Mouse (Mus musculus) limb, embryonic 11.5 days (tissue): ENCODE measurements at regions not wholly inside any gene's neighbourhood (a gene's known extent, or its start where the extent isn't known, plus 50 kb on each side); places are given as distances from the start of the nearest gene placed in this dataset.

Source experiments
- ATAC-seq: fragments of 200-750 bp; cut with Nextera tagmentation; 2 replicates; pipeline ENCODE4 v1.8.0; 2017; ENCODE audit warnings: low read depth; ENCODE audit not compliant: insufficient number of reproducible peaks, low FRiP score, low TSS enrichment
- DNase-seq: peaks from one replicate; pipeline ENCODE4 v3.0.0-alpha.2; 2015; ENCODE audit warnings: low spot score
- H3K27ac ChIP-seq: fragments of 300-500 bp; sonication (generic); replicated peaks from 2 replicates; pipeline ENCODE4 v1.5.1; 2014; ENCODE audit warnings: low read depth, mild to moderate bottlenecking, low read length
- H3K27me3 ChIP-seq: fragments of 300-500 bp; sonication (generic); 2 replicates; pipeline ENCODE4 v1.6.1; 2014; ENCODE audit warnings: mild to moderate bottlenecking, low read length, mixed read lengths; ENCODE audit not compliant: control insufficient read depth, insufficient read depth
- H3K36me3 ChIP-seq: fragments of 300-500 bp; sonication (generic); 2 replicates; pipeline ENCODE4 v1.6.1; 2014; ENCODE audit warnings: mild to moderate bottlenecking, low read length, moderate library complexity, mixed read lengths; ENCODE audit not compliant: control insufficient read depth, insufficient read depth
- H3K4me1 ChIP-seq: fragments of 300-500 bp; sonication (generic); 2 replicates; pipeline ENCODE4 v1.6.1; 2014; ENCODE audit warnings: low read length, mixed read lengths; ENCODE audit not compliant: control insufficient read depth, insufficient read depth
- H3K4me2 ChIP-seq: fragments of 300-500 bp; sonication (generic); 2 replicates; pipeline ENCODE4 v1.6.1; 2014; ENCODE audit warnings: low read depth, mild to moderate bottlenecking, moderate library complexity; ENCODE audit not compliant: severe bottlenecking
- H3K4me3 ChIP-seq: fragments of 300-500 bp; sonication (generic); 2 replicates; pipeline ENCODE4 v1.5.1; 2014; ENCODE audit warnings: low read depth, low read length
- H3K9ac ChIP-seq: fragments of 300-500 bp; sonication (generic); 2 replicates; pipeline ENCODE4 v1.6.1; 2014; ENCODE audit warnings: mild to moderate bottlenecking, low read length
- H3K9me3 ChIP-seq: fragments of 300-500 bp; sonication (generic); 2 replicates; pipeline ENCODE4 v1.6.1; 2016; ENCODE audit warnings: low read length; ENCODE audit not compliant: control insufficient read depth
- WGBS: fragments of 180-500 bp; shearing (Covaris S2); extraction: QIAGEN DNeasy Blood & Tissue Kit; methylation state at CpG from one replicate; pipeline ENCODE4 v1.1.7; 2014; 5-methylcytosine and 5-hydroxymethylcytosine counted together

GRCm38 (mm10) chr15:88399989-88400388 is 200.1 kb upstream of the Zdhhc25 start:
- H3K27ac ChIP-seq: no peak overlapping the region
- no peaks in the 10 kb centered on the region for H3K9me3 ChIP-seq
- no peaks in the 10 kb centered on the region for H3K36me3 ChIP-seq
- ATAC-seq (no peak), DNase-seq (no peak)
- H3K4me2 ChIP-seq: no peak overlapping the region
- no peaks in the 10 kb centered on the region for H3K4me1 ChIP-seq
- no peaks in the 10 kb centered on the region for H3K27me3 ChIP-seq
- H3K4me3 ChIP-seq: no peak overlapping the region
- WGBS: 67% methylated on average over 12 of the region's 12 CpGs
- H3K9ac ChIP-seq: no peak overlapping the region

DNA sequence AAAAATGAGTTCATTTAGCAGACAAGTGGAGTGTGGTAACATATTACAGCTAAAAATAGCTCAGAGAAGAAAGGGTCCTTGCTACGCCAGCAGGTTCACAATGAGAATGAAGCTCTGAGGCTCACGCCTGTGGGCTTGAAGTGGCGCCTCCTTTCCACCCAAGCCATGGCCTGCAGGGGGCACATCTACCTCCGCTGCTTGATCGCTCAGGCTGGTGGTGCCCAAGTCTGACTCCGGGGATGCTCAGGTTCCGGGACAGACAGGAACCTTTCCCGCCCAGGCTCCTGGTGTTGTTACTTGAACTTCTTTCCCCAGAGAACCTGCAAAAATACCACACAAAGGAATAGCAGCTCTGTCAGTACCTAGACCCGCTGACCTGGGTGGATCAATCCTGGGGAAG is 199.3 kb upstream of the Zdhhc25 start:
- Histone ChIP-seq H3K9ac (no peak overlapping the region), H3K27me3 (no peaks in the 10 kb centered on the region), H3K4me2 (no peak overlapping the region), H3K36me3 (no peaks in the 10 kb centered on the region), H3K9me3 (no peaks in the 10 kb centered on the region), H3K4me1 (no peaks in the 10 kb centered on the region), H3K4me3 (no peak overlapping the region), H3K27ac (no peak overlapping the region)
- DNase-seq (no peak), ATAC-seq (no peak)
- WGBS: 66% methylated on average over 9 of the region's 9 CpGs

GRCm38 (mm10) chr15:88408461-88409379 is 191.4 kb upstream of the Zdhhc25 start:
- peaks cover 5% of the 10 kb centered on the region; the same call in 1 of the 2 replicates for H3K9me3 ChIP-seq
- H3K27me3 ChIP-seq: no peaks in the 10 kb centered on the region
- ATAC-seq (no peak), DNase-seq (no peak)
- H3K27ac ChIP-seq: no peak overlapping the region
- H3K9ac ChIP-seq: no peak overlapping the region
- H3K4me3 ChIP-seq: no peak overlapping the region
- H3K4me1 ChIP-seq: no peaks in the 10 kb centered on the region
- H3K36me3 ChIP-seq: no peaks in the 10 kb centered on the region
- no peak overlapping the region for H3K4me2 ChIP-seq
- WGBS: 87% methylated on average over 20 of the region's 20 CpGs

DNA sequence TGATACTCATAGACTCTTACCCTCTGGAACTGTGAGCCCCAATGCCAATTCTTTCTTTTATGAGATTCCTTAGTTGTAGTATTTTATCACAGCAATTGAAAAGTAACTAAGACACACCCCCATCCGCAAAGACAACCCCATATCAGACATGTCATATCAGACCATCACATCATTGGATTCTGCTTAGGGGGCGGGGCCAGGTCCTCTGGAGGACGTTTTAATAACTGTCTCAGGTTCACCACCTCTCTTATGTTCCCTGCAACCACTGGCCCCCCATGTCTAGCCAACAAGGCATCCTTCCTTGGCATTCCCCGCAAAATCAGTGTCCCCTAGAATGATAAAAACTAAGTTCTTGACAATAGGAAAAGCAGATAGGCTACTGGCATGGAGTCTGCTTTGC is 185.9 kb upstream of the Zdhhc25 start:
- ATAC-seq: no peak
- no peak overlapping the region for H3K27ac ChIP-seq
- DNase-seq: no peak
- no peaks in the 10 kb centered on the region for H3K36me3 ChIP-seq
- no peak overlapping the region for H3K4me3 ChIP-seq
- peaks cover 5% of the 10 kb centered on the region; the same call in 1 of the 2 replicates for H3K9me3 ChIP-seq
- H3K4me2 ChIP-seq: no peak overlapping the region
- H3K4me1 ChIP-seq: no peaks in the 10 kb centered on the region
- H3K27me3 ChIP-seq: no peaks in the 10 kb centered on the region
- no peak overlapping the region for H3K9ac ChIP-seq
- 75% methylated on average over 4 of the region's 4 CpGs for whole genome bisulfite sequencing

DNA sequence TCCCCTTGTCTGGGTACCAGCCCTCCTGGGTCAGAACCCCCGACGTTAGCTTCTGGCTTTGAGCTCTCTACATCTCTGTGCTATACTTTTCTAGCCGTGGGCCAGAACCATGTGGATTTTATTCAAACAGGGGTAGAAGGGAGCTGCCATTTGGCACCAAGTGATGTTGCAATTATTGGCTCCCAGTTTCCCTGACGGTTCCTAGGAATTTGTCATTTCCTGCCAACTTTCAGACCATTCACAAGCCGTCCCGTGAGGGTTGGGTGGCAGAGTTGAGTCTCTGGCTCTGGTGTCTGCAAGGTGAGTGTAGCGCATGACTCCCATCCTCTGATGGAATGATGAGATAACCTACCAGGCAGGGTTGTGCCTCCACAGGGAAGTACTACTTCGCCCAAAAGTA is 181.2 kb upstream of the Zdhhc25 start:
- no peak for DNase-seq
- Histone ChIP-seq H3K27ac (no peak overlapping the region), H3K36me3 (no peaks in the 10 kb centered on the region), H3K9me3 (no peaks in the 10 kb centered on the region), H3K4me3 (no peak overlapping the region), H3K4me2 (no peak overlapping the region), H3K4me1 (no peaks in the 10 kb centered on the region), H3K27me3 (no peaks in the 10 kb centered on the region), H3K9ac (no peak overlapping the region)
- no peak for ATAC-seq
- WGBS: 71% methylated on average over 8 of the region's 8 CpGs

DNA sequence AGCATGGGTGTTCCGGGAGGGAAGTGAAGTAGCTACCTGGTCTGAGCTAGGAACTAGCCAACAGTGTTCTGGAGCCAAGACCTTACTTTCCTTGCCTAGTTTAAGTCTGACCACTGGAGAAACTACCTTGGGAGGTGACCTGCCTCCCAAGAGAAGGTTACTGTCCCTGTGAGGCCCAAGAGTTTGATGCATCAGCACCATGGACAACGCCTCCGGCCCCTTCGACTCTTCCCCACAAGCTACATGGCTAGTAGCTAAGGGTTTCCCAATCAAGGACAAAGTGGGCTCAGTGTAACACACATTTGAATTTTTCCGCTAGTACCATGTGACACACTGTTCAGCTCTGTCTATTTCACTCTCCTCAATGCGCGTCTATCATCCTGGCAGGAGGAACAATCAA is 171.7 kb upstream of the Zdhhc25 start:
- ATAC-seq: no peak
- Histone ChIP-seq H3K9me3 (no peaks in the 10 kb centered on the region), H3K9ac (no peak overlapping the region), H3K27me3 (no peaks in the 10 kb centered on the region), H3K36me3 (no peaks in the 10 kb centered on the region), H3K4me3 (no peak overlapping the region), H3K27ac (no peak overlapping the region), H3K4me1 (no peaks in the 10 kb centered on the region), H3K4me2 (no peak overlapping the region)
- 70% methylated on average over 7 of the region's 7 CpGs for WGBS
- peak; percentile 75 for DNase-seq

DNA sequence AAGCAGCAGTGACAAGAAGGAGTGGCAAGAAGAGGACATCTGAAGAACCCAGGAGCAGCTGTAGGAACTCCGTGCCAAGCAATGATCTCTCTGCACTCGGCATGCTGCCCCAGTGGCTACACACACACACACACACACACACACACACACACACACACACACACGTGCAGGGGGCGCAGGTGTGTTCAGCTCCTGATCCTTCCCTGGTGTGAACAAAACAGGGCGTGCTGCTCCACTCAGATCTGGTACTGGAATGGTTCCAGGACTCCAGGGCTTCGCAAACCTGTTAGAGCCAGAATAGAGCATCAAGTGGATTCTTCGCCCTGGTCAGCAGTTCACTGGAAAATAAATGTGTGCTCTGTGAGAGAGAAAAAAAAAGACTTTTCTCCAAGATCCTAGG is 169.2 kb upstream of the Zdhhc25 start:
- no peak overlapping the region for H3K9ac ChIP-seq
- H3K27ac ChIP-seq: no peak overlapping the region
- no peak for ATAC-seq
- no peak for DNase-seq
- H3K4me2 ChIP-seq: no peak overlapping the region
- no peak overlapping the region for H3K4me3 ChIP-seq
- no peaks in the 10 kb centered on the region for H3K36me3 ChIP-seq
- no peaks in the 10 kb centered on the region for H3K9me3 ChIP-seq
- H3K4me1 ChIP-seq: no peaks in the 10 kb centered on the region
- 95% methylated on average over 7 of the region's 7 CpGs for WGBS
- H3K27me3 ChIP-seq: no peaks in the 10 kb centered on the region

GRCm38 (mm10) chr15:88448272-88448671 is 151.8 kb upstream of the Zdhhc25 start:
- H3K36me3 ChIP-seq: no peaks in the 10 kb centered on the region
- WGBS: 80% methylated on average over 4 of the region's 4 CpGs
- H3K27ac ChIP-seq: no peak overlapping the region
- no peaks in the 10 kb centered on the region for H3K27me3 ChIP-seq
- H3K4me1 ChIP-seq: no peaks in the 10 kb centered on the region
- ATAC-seq: no peak
- DNase-seq: no peak
- H3K9ac ChIP-seq: no peak overlapping the region
- no peaks in the 10 kb centered on the region for H3K9me3 ChIP-seq
- H3K4me2 ChIP-seq: no peak overlapping the region
- no peak overlapping the region for H3K4me3 ChIP-seq

DNA sequence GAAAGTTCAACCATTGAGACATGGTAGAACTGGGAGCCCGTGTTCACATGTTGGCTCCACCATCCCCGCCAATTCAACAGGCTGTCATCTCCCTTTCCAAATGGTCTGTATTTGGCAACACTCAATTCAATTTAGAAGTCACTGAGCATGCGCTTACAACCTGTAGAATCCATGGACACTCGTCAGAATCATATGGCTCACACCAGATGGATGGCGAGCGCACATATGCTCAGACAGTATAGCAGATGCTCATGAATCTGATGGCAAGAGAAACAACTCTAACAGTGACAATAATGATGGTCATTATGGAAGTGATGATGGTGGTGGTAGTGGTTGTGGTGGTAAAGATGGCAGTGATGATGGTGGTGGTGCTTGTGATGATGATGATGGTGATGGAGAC is 148.9 kb upstream of the Zdhhc25 start:
- Histone ChIP-seq H3K9me3 (no peaks in the 10 kb centered on the region), H3K9ac (no peak overlapping the region), H3K36me3 (no peaks in the 10 kb centered on the region), H3K27ac (no peak overlapping the region), H3K4me1 (no peaks in the 10 kb centered on the region), H3K27me3 (no peaks in the 10 kb centered on the region), H3K4me2 (no peak overlapping the region), H3K4me3 (no peak overlapping the region)
- ATAC-seq: no peak
- DNase-seq: no peak
- 89% methylated on average over 6 of the region's 6 CpGs for WGBS
